34 mouse cellular contexts compared by ENCODE assay signal in the genomic region with DNA sequence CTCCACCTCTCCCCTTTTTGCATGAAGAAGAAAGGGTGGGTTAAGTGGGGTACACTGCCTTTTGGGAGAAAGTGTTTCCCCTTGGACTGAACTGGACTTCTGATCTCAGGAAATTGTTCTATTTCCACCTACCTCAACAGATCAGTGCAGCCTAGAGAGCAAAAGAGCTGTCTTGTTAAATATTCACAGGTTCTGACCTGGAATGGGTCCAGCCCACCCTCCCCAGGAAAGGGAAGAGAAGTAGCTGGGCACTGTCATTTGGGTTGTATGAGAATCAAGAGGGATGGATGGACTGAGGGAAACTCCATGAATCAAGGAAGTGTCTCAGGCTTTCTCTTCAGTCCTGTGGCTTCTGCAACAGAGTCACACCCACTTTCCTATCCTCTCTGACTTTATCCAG. TPM values are rescaled to one million over a fixed set of nuclear protein-coding genes. Genes with fewer than 3 reads are reported as not detected.
DNase-seq lines count a peak whose midpoint lies in the region; ATAC-seq and TF ChIP-seq lines count a peak whose summit lies in the region.
"Had no signal": no experiment of that assay in that cellular context is flagged by ENCODE, and none has a peak within 500 bp of the region (broad histone marks: within the 10 kb centered on the region; RNA-seq: fewer than 3 reads in every experiment).

No protein-coding gene starts in this region.

- H3K9ac ChIP-seq in kidney, embryonic 14.5 days (ENCODE audit: low read depth, low read length), result no peak overlapping the region
- H3K9ac ChIP-seq: embryonic facial prominence, embryonic 12.5 days; embryonic facial prominence, embryonic 15.5 days; forebrain, postnatal 0 days; heart, embryonic 13.5 days; hindbrain, embryonic 12.5 days; hindbrain, embryonic 15.5 days had no signal

- H3K9me3 ChIP-seq in kidney, embryonic 14.5 days (ENCODE audit: control insufficient read depth, low read length), result peaks cover under 1% of the 10 kb centered on the region; the same call in 1 of the 2 replicates
- H3K9me3 ChIP-seq: embryonic facial prominence, embryonic 12.5 days; embryonic facial prominence, embryonic 15.5 days; G1E; heart, embryonic 10.5 days; hindbrain, embryonic 12.5 days; hindbrain, embryonic 15.5 days had no signal

- intact Hi-C loops in heart, postnatal 36 days (cut with DNase I), result no loop called here

- H3K36me3 ChIP-seq in kidney, adult 2 months (ENCODE audit: control insufficient read depth, insufficient read depth, low read length), result no peaks in the 10 kb centered on the region
- no peaks in the 10 kb centered on the region for H3K36me3 ChIP-seq in kidney, embryonic 14.5 days (ENCODE audit: control insufficient read depth, insufficient read depth, low read length)
- H3K36me3 ChIP-seq: embryonic facial prominence, embryonic 12.5 days; embryonic facial prominence, embryonic 15.5 days; G1E; heart, embryonic 10.5 days; heart, embryonic 13.5 days; hindbrain, embryonic 12.5 days; hindbrain, embryonic 15.5 days had no signal

- H3K4me1 ChIP-seq in kidney, adult 2 months (ENCODE audit: control insufficient read depth, insufficient read depth, low read length), result peaks cover 23% of the 10 kb centered on the region
- H3K4me1 ChIP-seq in kidney, embryonic 14.5 days (ENCODE audit: control insufficient read depth, insufficient read depth, low read length), result no peaks in the 10 kb centered on the region
- H3K4me1 ChIP-seq: embryonic facial prominence, embryonic 12.5 days; embryonic facial prominence, embryonic 15.5 days; heart, embryonic 10.5 days; heart, embryonic 13.5 days; hindbrain, embryonic 12.5 days; hindbrain, embryonic 15.5 days had no signal

- no peak for TF ChIP-seq POLR2A in kidney, adult 2 months (IDR thresholded peaks at IDR 0.05; ENCODE audit: low read depth, low read length)

- H3K4me3 ChIP-seq in kidney, adult 2 months (ENCODE audit: insufficient read depth, low read depth, low read length), result no peak overlapping the region
- no peak overlapping the region for H3K4me3 ChIP-seq in kidney, embryonic 14.5 days (ENCODE audit: low read length)
- H3K4me3 ChIP-seq: embryonic facial prominence, embryonic 12.5 days; embryonic facial prominence, embryonic 15.5 days; heart, adult 2 months; heart, embryonic 10.5 days; heart, embryonic 13.5 days; hindbrain, embryonic 12.5 days; hindbrain, embryonic 15.5 days had no signal

- TF ChIP-seq CTCF in kidney, adult 2 months (conservative IDR thresholded peaks at IDR 0.05; ENCODE audit: insufficient read depth, insufficient read length, low read depth, low read length), result no peak

- H3K27ac ChIP-seq in kidney, adult 2 months (ENCODE audit: insufficient read depth, low read depth, low read length), result 0 out of 2 replicates have a peak overlapping the region, but pooled peaks have one; percentile 39
- no peak overlapping the region for H3K27ac ChIP-seq in kidney, embryonic 14.5 days (ENCODE audit: low read depth, low read length)
- H3K27ac ChIP-seq: embryonic facial prominence, embryonic 12.5 days; embryonic facial prominence, embryonic 15.5 days; heart, adult 2 months; heart, embryonic 10.5 days; heart, embryonic 13.5 days; hindbrain, embryonic 12.5 days; hindbrain, embryonic 15.5 days had no signal

- no peaks in the 10 kb centered on the region for H3K27me3 ChIP-seq in kidney, adult 2 months (replicated peaks; ENCODE audit: control insufficient read depth, insufficient read depth, low read length)
- H3K27me3 ChIP-seq in kidney, embryonic 14.5 days (ENCODE audit: control insufficient read depth, insufficient read depth, low read length), result no peaks in the 10 kb centered on the region
- H3K27me3 ChIP-seq: embryonic facial prominence, embryonic 12.5 days; embryonic facial prominence, embryonic 15.5 days; heart, embryonic 13.5 days; hindbrain, embryonic 12.5 days; hindbrain, embryonic 15.5 days; Patski had no signal

- H3K4me2 ChIP-seq in kidney, embryonic 14.5 days (replicated peaks; ENCODE audit: low read depth, low read length), result no peak overlapping the region
- H3K4me2 ChIP-seq: embryonic facial prominence, embryonic 12.5 days; embryonic facial prominence, embryonic 15.5 days; heart, embryonic 13.5 days; hindbrain, embryonic 12.5 days; hindbrain, embryonic 15.5 days had no signal

- no peak for ATAC-seq in kidney, embryonic 14.5 days (ENCODE audit: low FRiP score, low TSS enrichment)
- ATAC-seq in frontal cortex, adult (ENCODE audit: low TSS enrichment), result no peak
- ATAC-seq: forebrain, embryonic 14.5 days; forebrain, postnatal 0 days; Patski had no signal

- DNase-seq in heart, adult 11 months, result peak; percentile 52
- no peak for DNase-seq in heart, postnatal 36 days
- DNase-seq in kidney, adult 2 months, result peak; percentile 92
- peak; percentile 68 for DNase-seq in kidney, postnatal 10 days
- DNase-seq in kidney, postnatal 36 days, result peak; percentile 86 to 89
- DNase-seq in ovary, postnatal 10 days (ENCODE audit: low spot score), result no peak
- DNase-seq: adrenal gland, adult 2 months; adrenal gland, postnatal 14 days; cerebellum, adult 11 months; cerebellum, adult 2 months; cerebellum, adult 9-11 months; cerebellum, postnatal 25 days; forebrain, postnatal 0 days; gastrocnemius, postnatal 25 days; heart, adult 2 months; heart, postnatal 14 days had no signal

RNA-seq across cellular contexts. Expression of a gene that starts 1.3 kb away (rescaled TPM):
- total RNA-seq in heart, postnatal 36 days (2021), result not detected
- 391 and 483 TPM in 2 replicates for polyA plus RNA-seq in kidney, adult 2 months (2012; rRNA removed)
- polyA plus RNA-seq in kidney, embryonic 14.5 days (2014; fragmentation: Nextera tagmentation; extraction: Ambion mirVana), result not detected in 2 replicates
- total RNA-seq: CH12.LX; common myeloid progenitor, adult 5-6 weeks; forebrain, postnatal 0 days; gastrocnemius, adult 8-10 months; gastrocnemius, postnatal 25 days; heart, adult 2 months; heart, postnatal 14 days; hematopoietic stem cell, adult 5-6 weeks had no signal
- polyA plus RNA-seq: adrenal gland, adult 2 months; cerebellum, adult 2 months; embryonic facial prominence, embryonic 12.5 days; embryonic facial prominence, embryonic 15.5 days; forebrain, embryonic 11.5 days; forebrain, embryonic 14.5 days; forebrain, postnatal 0 days; heart, adult 2 months; heart, embryonic 10.5 days; heart, embryonic 13.5 days; heart, embryonic 16.5 days; hindbrain, embryonic 12.5 days; hindbrain, embryonic 15.5 days; Patski had no signal

RNA-seq across cellular contexts. Expression of a gene that starts 15.2 kb away (rescaled TPM):
- total RNA-seq in heart, postnatal 36 days (2021), result not detected
- polyA plus RNA-seq in kidney, adult 2 months (2012; rRNA removed), result 1.6 and 2.0 TPM in 2 replicates
- polyA plus RNA-seq in kidney, embryonic 14.5 days (2014; fragmentation: Nextera tagmentation; extraction: Ambion mirVana), result not detected in 2 replicates
- total RNA-seq: adrenal gland, adult 2 months; adrenal gland, postnatal 14 days; CH12.LX; common myeloid progenitor, adult 5-6 weeks; forebrain, postnatal 0 days; gastrocnemius, adult 8-10 months; gastrocnemius, postnatal 25 days; heart, adult 2 months; heart, postnatal 14 days; hematopoietic stem cell, adult 5-6 weeks had no signal
- polyA plus RNA-seq: adrenal gland, adult 2 months; cerebellum, adult 2 months; embryonic facial prominence, embryonic 12.5 days; embryonic facial prominence, embryonic 15.5 days; forebrain, embryonic 11.5 days; forebrain, embryonic 14.5 days; forebrain, postnatal 0 days; G1E; gonadal fat pad, adult 2 months; heart, adult 2 months; heart, embryonic 10.5 days; heart, embryonic 13.5 days; heart, embryonic 16.5 days; hindbrain, embryonic 12.5 days; hindbrain, embryonic 15.5 days; Patski had no signal

RNA-seq across cellular contexts. Expression of a gene that starts 23.7 kb away (rescaled TPM):
- total RNA-seq in heart, postnatal 36 days (2021), result not detected
- polyA plus RNA-seq in kidney, adult 2 months (2012; rRNA removed), result 0.20 and 0.31 TPM in 2 replicates
- not detected in 2 replicates for polyA plus RNA-seq in kidney, embryonic 14.5 days (2014; fragmentation: Nextera tagmentation; extraction: Ambion mirVana)
- total RNA-seq: CH12.LX; common myeloid progenitor, adult 5-6 weeks; forebrain, postnatal 0 days; G1E; gastrocnemius, postnatal 25 days; heart, adult 2 months; heart, postnatal 14 days; hematopoietic stem cell, adult 5-6 weeks had no signal
- polyA plus RNA-seq: cerebellum, adult 2 months; embryonic facial prominence, embryonic 12.5 days; embryonic facial prominence, embryonic 15.5 days; forebrain, embryonic 11.5 days; forebrain, embryonic 14.5 days; forebrain, postnatal 0 days; G1E; heart, adult 2 months; heart, embryonic 10.5 days; heart, embryonic 13.5 days; heart, embryonic 16.5 days; hindbrain, embryonic 12.5 days; hindbrain, embryonic 15.5 days; Patski had no signal

RNA-seq across cellular contexts. Expression of a gene that starts 33.4 kb away (rescaled TPM):
- not detected for total RNA-seq in heart, postnatal 36 days (2021)
- polyA plus RNA-seq in kidney, adult 2 months (2012; rRNA removed), result 0.13 TPM in 1 of 2 replicates, not detected in the other
- not detected in 2 replicates for polyA plus RNA-seq in kidney, embryonic 14.5 days (2014; fragmentation: Nextera tagmentation; extraction: Ambion mirVana)
- total RNA-seq: CH12.LX; common myeloid progenitor, adult 5-6 weeks; forebrain, postnatal 0 days; gastrocnemius, adult 8-10 months; gastrocnemius, postnatal 25 days; heart, adult 2 months; hematopoietic stem cell, adult 5-6 weeks had no signal
- polyA plus RNA-seq: embryonic facial prominence, embryonic 12.5 days; forebrain, embryonic 11.5 days; forebrain, embryonic 14.5 days; forebrain, postnatal 0 days; G1E; heart, adult 2 months; heart, embryonic 10.5 days; heart, embryonic 13.5 days; heart, embryonic 16.5 days; hindbrain, embryonic 12.5 days; hindbrain, embryonic 15.5 days; Patski had no signal

Comparison
In these comparisons a context has a peak if more than half of its experiments do, and no peak if none do; other contexts are left out.
1. DNase-seq: peak in heart, adult 11 months (single experiment), kidney, adult 2 months (single experiment), kidney, postnatal 10 days (single experiment) and kidney, postnatal 36 days (2 of 2); none in heart, postnatal 36 days (0 of 2) and ovary, postnatal 10 days (single experiment).
2. RNA of a gene that starts 1.3 kb away (polyA plus RNA-seq): 391 to 483 TPM in kidney, adult 2 months; not detected in kidney, embryonic 14.5 days; every median in the first group is over 100 times any median in the second.